Mouse (Mus musculus): ENCODE data around the gene Klhl42. TPM values are rescaled to one million over a fixed set of nuclear protein-coding genes. Genes with fewer than 3 reads are reported as not detected.
A peak's percentile ranks its signal among the peaks of the same experiment; 100 is the strongest.

Klhl42 gene
- polyA plus RNA-seq, 1 experiment from 2014 or later = 6.3 TPM

- Histone ChIP-seq H3K4me3 (ENCODE audit: low read depth, low read length) (no peak overlapping the region), H3K9me3 (replicated peaks; ENCODE audit: control insufficient read depth, low read length) (no peaks in the 10 kb centered on the region), H3K9ac (ENCODE audit: low read length) (no peak overlapping the region), H3K27ac (ENCODE audit: low read depth, low read length) (no peak overlapping the region), H3K4me2 (ENCODE audit: low read length) (no peak overlapping the region), H3K36me3 (ENCODE audit: control insufficient read depth, insufficient read depth, low read length) (peaks cover 56% of the 10 kb centered on the region), H3K4me1 (ENCODE audit: control insufficient read depth, insufficient read depth, low read length) (no peaks in the 10 kb centered on the region), H3K27me3 (replicated peaks; ENCODE audit: control insufficient read depth, insufficient read depth, low read length) (no peaks in the 10 kb centered on the region)
- 91% methylated on average over 10 of the region's 10 CpGs for WGBS
- DNase-seq (ENCODE audit: low spot score) (no peak), ATAC-seq (no peak)
Measured at GRCm38 (mm10) chr6:147055374-147055977, 35.7 kb upstream of the Klhl42 start.

DNA sequence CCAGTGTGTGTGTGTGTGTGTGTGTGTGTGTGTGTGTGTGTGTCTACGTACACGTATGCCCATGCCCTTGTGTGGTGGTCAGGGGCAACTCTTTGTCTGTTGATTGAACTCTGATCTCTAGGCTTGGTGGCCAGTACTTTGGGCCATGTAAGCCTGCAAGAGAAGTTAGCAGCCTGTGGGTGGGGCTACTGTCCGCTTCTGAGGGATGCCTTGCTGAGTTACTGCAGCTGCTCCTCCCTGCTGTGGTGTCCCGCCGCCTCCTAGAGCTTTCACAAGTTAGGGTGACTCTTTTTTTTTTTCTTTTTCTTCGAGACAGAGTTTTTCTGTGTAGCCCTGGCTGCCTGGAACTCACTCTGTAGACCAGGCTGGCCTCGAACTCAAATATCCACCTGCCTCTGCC is 31.9 kb upstream of the Klhl42 start:
- Histone ChIP-seq H3K4me2 (ENCODE audit: low read length) (no peak overlapping the region), H3K36me3 (ENCODE audit: control insufficient read depth, insufficient read depth, low read length) (peaks cover 56% of the 10 kb centered on the region), H3K27ac (ENCODE audit: low read depth, low read length) (no peak overlapping the region), H3K4me3 (ENCODE audit: low read depth, low read length) (no peak overlapping the region), H3K27me3 (replicated peaks; ENCODE audit: control insufficient read depth, insufficient read depth, low read length) (no peaks in the 10 kb centered on the region), H3K9ac (ENCODE audit: low read length) (no peak overlapping the region), H3K4me1 (ENCODE audit: control insufficient read depth, insufficient read depth, low read length) (peaks cover 4% of the 10 kb centered on the region), H3K9me3 (replicated peaks; ENCODE audit: control insufficient read depth, low read length) (no peaks in the 10 kb centered on the region)
- DNase-seq (ENCODE audit: low spot score) = no peak
- WGBS = 79% methylated on average over 7 of the region's 7 CpGs
- no peak for ATAC-seq

- Histone ChIP-seq H3K9me3 (replicated peaks; ENCODE audit: control insufficient read depth, low read length) (no peaks in the 10 kb centered on the region), H3K4me2 (ENCODE audit: low read length) (no peak overlapping the region), H3K4me1 (ENCODE audit: control insufficient read depth, insufficient read depth, low read length) (peaks cover 4% of the 10 kb centered on the region), H3K36me3 (ENCODE audit: control insufficient read depth, insufficient read depth, low read length) (peaks cover 48% of the 10 kb centered on the region), H3K9ac (ENCODE audit: low read length) (no peak overlapping the region), H3K4me3 (ENCODE audit: low read depth, low read length) (no peak overlapping the region), H3K27ac (ENCODE audit: low read depth, low read length) (no peak overlapping the region; the same call in 1 of the 2 replicates), H3K27me3 (replicated peaks; ENCODE audit: control insufficient read depth, insufficient read depth, low read length) (no peaks in the 10 kb centered on the region)
- ATAC-seq (peak; percentile 89), DNase-seq (ENCODE audit: low spot score) (peak; percentile 60)
- WGBS = 58% methylated on average over 9 of the region's 9 CpGs
Measured at GRCm38 (mm10) chr6:147061630-147062029, 29.5 kb upstream of the Klhl42 start.

GRCm38 (mm10) chr6:147062034-147062433 is 29.1 kb upstream of the Klhl42 start:
- Histone ChIP-seq H3K27me3 (replicated peaks; ENCODE audit: control insufficient read depth, insufficient read depth, low read length) (no peaks in the 10 kb centered on the region), H3K27ac (ENCODE audit: low read depth, low read length) (no peak overlapping the region; the same call in 1 of the 2 replicates), H3K9me3 (replicated peaks; ENCODE audit: control insufficient read depth, low read length) (no peaks in the 10 kb centered on the region), H3K4me3 (ENCODE audit: low read depth, low read length) (no peak overlapping the region), H3K9ac (ENCODE audit: low read length) (no peak overlapping the region), H3K4me2 (ENCODE audit: low read length) (no peak overlapping the region), H3K4me1 (ENCODE audit: control insufficient read depth, insufficient read depth, low read length) (peaks cover 4% of the 10 kb centered on the region), H3K36me3 (ENCODE audit: control insufficient read depth, insufficient read depth, low read length) (peaks cover 50% of the 10 kb centered on the region)
- WGBS = 28% methylated on average over 7 of the region's 7 CpGs
- ATAC-seq (peak; percentile 85), DNase-seq (ENCODE audit: low spot score) (peak; percentile 77)

DNA sequence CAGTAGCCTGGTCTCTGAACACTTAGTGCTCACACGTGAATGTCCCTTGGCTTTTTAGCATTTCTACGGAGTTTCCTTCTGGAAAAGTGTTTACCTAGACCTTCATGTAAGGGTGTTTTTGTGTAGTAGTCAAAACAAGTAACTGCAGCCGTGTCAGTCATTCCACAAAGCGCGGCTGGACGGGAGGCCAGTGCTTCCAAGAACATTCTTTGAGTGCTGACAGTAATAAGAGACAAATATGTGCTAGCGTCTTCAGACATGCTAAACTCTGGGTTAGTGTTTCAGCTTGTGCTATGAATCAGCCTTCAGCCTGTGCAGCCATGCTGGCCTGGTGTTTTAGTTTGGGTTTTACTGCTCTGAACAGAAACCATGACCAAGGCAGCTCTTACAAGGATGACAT is 28.5 kb upstream of the Klhl42 start:
- H3K27me3 ChIP-seq (replicated peaks; ENCODE audit: control insufficient read depth, insufficient read depth, low read length) = no peaks in the 10 kb centered on the region
- H3K4me3 ChIP-seq (ENCODE audit: low read depth, low read length) = no peak overlapping the region
- peaks cover 4% of the 10 kb centered on the region for H3K4me1 ChIP-seq (ENCODE audit: control insufficient read depth, insufficient read depth, low read length)
- H3K9me3 ChIP-seq (replicated peaks; ENCODE audit: control insufficient read depth, low read length) = no peaks in the 10 kb centered on the region
- no peak overlapping the region for H3K9ac ChIP-seq (ENCODE audit: low read length)
- 71% methylated on average over 7 of the region's 7 CpGs for WGBS
- H3K4me2 ChIP-seq (ENCODE audit: low read length) = no peak overlapping the region
- no peak for DNase-seq (ENCODE audit: low spot score)
- peaks cover 53% of the 10 kb centered on the region for H3K36me3 ChIP-seq (ENCODE audit: control insufficient read depth, insufficient read depth, low read length)
- no peak overlapping the region for H3K27ac ChIP-seq (ENCODE audit: low read depth, low read length)
- ATAC-seq = no peak

GRCm38 (mm10) chr6:147064226-147064943 is 26.8 kb upstream of the Klhl42 start:
- no peak overlapping the region for H3K4me2 ChIP-seq (ENCODE audit: low read length)
- H3K9ac ChIP-seq (ENCODE audit: low read length) = no peak overlapping the region
- no peak overlapping the region for H3K4me3 ChIP-seq (ENCODE audit: low read depth, low read length)
- no peaks in the 10 kb centered on the region for H3K9me3 ChIP-seq (replicated peaks; ENCODE audit: control insufficient read depth, low read length)
- WGBS = 93% methylated on average over 10 of the region's 10 CpGs
- H3K27ac ChIP-seq (ENCODE audit: low read depth, low read length) = no peak overlapping the region
- peaks cover 56% of the 10 kb centered on the region for H3K36me3 ChIP-seq (ENCODE audit: control insufficient read depth, insufficient read depth, low read length)
- H3K27me3 ChIP-seq (replicated peaks; ENCODE audit: control insufficient read depth, insufficient read depth, low read length) = no peaks in the 10 kb centered on the region
- no peak for ATAC-seq
- H3K4me1 ChIP-seq (ENCODE audit: control insufficient read depth, insufficient read depth, low read length) = peaks cover 4% of the 10 kb centered on the region
- DNase-seq (ENCODE audit: low spot score) = no peak

DNA sequence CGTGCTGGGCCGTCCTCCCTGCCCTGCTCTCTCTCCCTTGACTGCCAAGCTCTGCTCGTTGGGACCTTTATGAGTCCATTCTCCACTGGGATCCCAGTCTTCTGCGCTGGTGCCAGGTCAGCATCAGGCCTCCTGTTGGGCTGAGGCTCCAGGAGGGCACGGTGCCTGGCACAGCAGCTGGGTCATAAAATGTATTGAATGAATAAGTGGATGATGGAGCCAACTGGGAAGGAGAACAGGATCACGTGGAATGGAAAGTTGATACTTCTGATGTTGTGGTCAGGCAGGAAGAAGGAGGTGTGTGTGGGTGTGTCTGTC is 26.3 kb upstream of the Klhl42 start:
- no peak overlapping the region for H3K4me3 ChIP-seq (ENCODE audit: low read depth, low read length)
- DNase-seq (ENCODE audit: low spot score) (no peak), ATAC-seq (no peak)
- no peak overlapping the region for H3K27ac ChIP-seq (ENCODE audit: low read depth, low read length)
- H3K9me3 ChIP-seq (replicated peaks; ENCODE audit: control insufficient read depth, low read length) = no peaks in the 10 kb centered on the region
- H3K36me3 ChIP-seq (ENCODE audit: control insufficient read depth, insufficient read depth, low read length) = peaks cover 52% of the 10 kb centered on the region
- no peaks in the 10 kb centered on the region for H3K27me3 ChIP-seq (replicated peaks; ENCODE audit: control insufficient read depth, insufficient read depth, low read length)
- no peak overlapping the region for H3K9ac ChIP-seq (ENCODE audit: low read length)
- no peak overlapping the region for H3K4me2 ChIP-seq (ENCODE audit: low read length)
- H3K4me1 ChIP-seq (ENCODE audit: control insufficient read depth, insufficient read depth, low read length) = peaks cover 4% of the 10 kb centered on the region
- 93% methylated on average over 6 of the region's 6 CpGs for WGBS

DNA sequence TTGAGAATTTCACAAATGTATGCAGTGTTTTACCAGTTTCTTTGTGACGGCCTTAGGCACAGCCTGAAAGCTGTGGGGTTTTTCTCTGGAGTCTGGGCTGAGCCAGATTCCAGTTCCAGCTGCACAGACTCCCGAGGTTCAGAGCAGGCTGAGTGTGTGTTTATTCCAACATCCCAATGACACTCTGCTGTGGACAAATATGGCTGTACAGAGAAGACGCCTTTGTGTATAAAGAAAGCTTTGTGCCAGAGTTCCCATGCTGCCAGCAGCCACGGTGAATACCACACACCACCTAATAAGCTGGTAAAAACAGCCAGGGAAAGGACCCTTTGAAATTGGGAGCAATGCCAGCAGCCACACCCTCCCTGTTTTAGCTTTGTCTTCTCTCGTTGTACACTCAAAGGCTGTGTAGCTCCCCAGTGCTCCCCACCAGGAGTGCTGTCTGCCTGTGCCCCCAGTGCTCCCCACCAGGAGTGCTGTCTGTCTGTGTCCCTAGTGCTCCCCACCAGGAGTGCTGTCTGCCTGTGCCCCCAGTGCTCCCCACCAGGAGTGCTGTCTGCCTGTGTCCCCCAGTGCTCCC is 15.3 kb upstream of the Klhl42 start:
- peak; percentile 67 for DNase-seq (ENCODE audit: low spot score)
- no peak overlapping the region for H3K9ac ChIP-seq (ENCODE audit: low read length)
- no peak overlapping the region for H3K4me3 ChIP-seq (ENCODE audit: low read depth, low read length)
- H3K36me3 ChIP-seq (ENCODE audit: control insufficient read depth, insufficient read depth, low read length) = peaks cover 17% of the 10 kb centered on the region
- 12% methylated on average over 5 of the region's 5 CpGs for WGBS
- H3K27me3 ChIP-seq (replicated peaks; ENCODE audit: control insufficient read depth, insufficient read depth, low read length) = no peaks in the 10 kb centered on the region
- ATAC-seq = peak; percentile 79
- no peak overlapping the region for H3K4me2 ChIP-seq (ENCODE audit: low read length)
- H3K9me3 ChIP-seq (replicated peaks; ENCODE audit: control insufficient read depth, low read length) = no peaks in the 10 kb centered on the region
- peak overlapping the region; percentile 58; the same call in 1 of the 2 replicates for H3K27ac ChIP-seq (ENCODE audit: low read depth, low read length)
- H3K4me1 ChIP-seq (ENCODE audit: control insufficient read depth, insufficient read depth, low read length) = no peaks in the 10 kb centered on the region

DNA sequence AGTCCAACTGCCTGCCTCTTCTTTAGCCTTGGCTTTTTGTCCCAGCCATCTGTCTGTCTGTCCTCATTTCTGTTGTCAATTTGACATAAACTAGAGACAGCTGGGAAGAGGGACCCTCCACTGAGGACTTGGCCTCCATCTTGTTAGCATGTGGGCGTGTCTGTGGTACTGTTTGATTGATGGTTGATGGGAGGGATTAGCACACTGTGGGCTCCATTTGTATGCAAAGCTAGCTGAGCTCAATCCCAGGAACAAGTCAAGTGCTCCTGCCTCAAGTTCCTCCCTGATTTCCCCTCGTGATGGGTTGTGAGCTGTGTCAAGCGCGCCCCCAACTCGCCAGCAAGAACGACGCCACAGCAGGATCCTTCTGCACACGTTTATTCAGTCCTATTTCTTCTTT is 14.3 kb upstream of the Klhl42 start:
- Histone ChIP-seq H3K9me3 (replicated peaks; ENCODE audit: control insufficient read depth, low read length) (no peaks in the 10 kb centered on the region), H3K27me3 (replicated peaks; ENCODE audit: control insufficient read depth, insufficient read depth, low read length) (no peaks in the 10 kb centered on the region), H3K36me3 (ENCODE audit: control insufficient read depth, insufficient read depth, low read length) (peaks cover 8% of the 10 kb centered on the region; the same call in 1 of the 2 replicates), H3K4me3 (ENCODE audit: low read depth, low read length) (no peak overlapping the region), H3K9ac (ENCODE audit: low read length) (no peak overlapping the region), H3K4me1 (ENCODE audit: control insufficient read depth, insufficient read depth, low read length) (no peaks in the 10 kb centered on the region), H3K4me2 (ENCODE audit: low read length) (no peak overlapping the region), H3K27ac (ENCODE audit: low read depth, low read length) (no peak overlapping the region)
- 75% methylated on average over 8 of the region's 8 CpGs for whole genome bisulfite sequencing
- ATAC-seq (peak; percentile 79), DNase-seq (ENCODE audit: low spot score) (peak; percentile 44)
